Mouse (Mus musculus) intestine, embryonic 16.5 days (tissue): ENCODE results near the gene Abhd17a. TPM values are rescaled to one million over a fixed set of nuclear protein-coding genes. Genes with fewer than 3 reads are reported as not detected.

Source experiments
- ATAC-seq: fragments of 200-750 bp; cut with Nextera tagmentation; 2 replicates; pipeline ENCODE4 v1.8.0; 2017; ENCODE audit warnings: moderate TSS enrichment, moderate library complexity
- H3K27ac ChIP-seq: fragments of 300-500 bp; sonication (generic); 2 replicates; pipeline ENCODE4 v1.5.1; 2014; ENCODE audit warnings: mild to moderate bottlenecking, low read length
- H3K27me3 ChIP-seq: fragments of 300-500 bp; sonication (generic); replicated peaks from 2 replicates; pipeline ENCODE4 v1.6.1; 2014; ENCODE audit warnings: low read length, control low read depth, mixed read lengths; ENCODE audit not compliant: control insufficient read depth, insufficient read depth
- H3K36me3 ChIP-seq: fragments of 300-500 bp; sonication (generic); 2 replicates; pipeline ENCODE4 v1.6.1; 2014; ENCODE audit warnings: low read length, control low read depth; ENCODE audit not compliant: control insufficient read depth, insufficient read depth
- H3K4me1 ChIP-seq: fragments of 300-500 bp; sonication (generic); 2 replicates; pipeline ENCODE4 v1.6.1; 2014; ENCODE audit warnings: low read length, control low read depth, mixed read lengths; ENCODE audit not compliant: control insufficient read depth, insufficient read depth
- H3K4me2 ChIP-seq: fragments of 300-500 bp; sonication (generic); 2 replicates; pipeline ENCODE4 v1.6.1; 2014; ENCODE audit warnings: low read depth, low read length, control low read depth
- H3K4me3 ChIP-seq: fragments of 300-500 bp; sonication (generic); 2 replicates; pipeline ENCODE4 v1.5.1; 2014; ENCODE audit warnings: mild to moderate bottlenecking, low read length
- H3K9ac ChIP-seq: fragments of 300-500 bp; sonication (generic); 2 replicates; pipeline ENCODE4 v1.6.1; 2014; ENCODE audit warnings: low read depth, low read length
- H3K9me3 ChIP-seq: fragments of 300-500 bp; sonication (generic); 2 replicates; pipeline ENCODE4 v1.6.1; 2016; ENCODE audit warnings: low read length, control low read depth; ENCODE audit not compliant: control insufficient read depth
- WGBS: fragments of 180-500 bp; shearing (Covaris S2); extraction: QIAGEN DNeasy Blood & Tissue Kit; methylation state at CpG from one replicate; pipeline ENCODE4 v1.1.7; 2014; 5-methylcytosine and 5-hydroxymethylcytosine counted together
- polyA plus RNA-seq: library from polyadenylated mRNA; unstranded; fragments of >200 nt; fragmentation: Nextera tagmentation; extraction: Ambion mirVana; gene quantifications from 2 replicates; pipeline ENCODE4 v1.2.1, GENCODE M21; 2015

The Abhd17a gene
- polyA plus RNA-seq, 1 experiment from 2014 or later: 63.1 TPM

GRCm38 (mm10) chr10:80545590-80545989 lies 44.6 kb downstream of the Abhd17a start:
- no peaks in the 10 kb centered on the region for H3K27me3 ChIP-seq
- no peaks in the 10 kb centered on the region for H3K9me3 ChIP-seq
- 88% methylated on average over 8 of the region's 8 CpGs for WGBS
- no peak overlapping the region for H3K4me3 ChIP-seq
- no peaks in the 10 kb centered on the region for H3K4me1 ChIP-seq
- H3K9ac ChIP-seq: no peak overlapping the region
- H3K36me3 ChIP-seq: peaks cover 36% of the 10 kb centered on the region; the same call in 1 of the 2 replicates
- H3K27ac ChIP-seq: no peak overlapping the region
- H3K4me2 ChIP-seq: no peak overlapping the region
- ATAC-seq: no peak

GRCm38 (mm10) chr10:80543873-80544272 lies 46.3 kb downstream of the Abhd17a start:
- WGBS: 94% methylated on average over 14 of the region's 14 CpGs
- H3K4me3 ChIP-seq: no peak overlapping the region
- H3K9me3 ChIP-seq: no peaks in the 10 kb centered on the region
- no peak overlapping the region for H3K4me2 ChIP-seq
- no peak for ATAC-seq
- no peak overlapping the region for H3K27ac ChIP-seq
- no peak overlapping the region for H3K9ac ChIP-seq
- peaks cover 2% of the 10 kb centered on the region; the same call in 1 of the 2 replicates for H3K4me1 ChIP-seq
- H3K36me3 ChIP-seq: peaks cover 30% of the 10 kb centered on the region; the same call in 1 of the 2 replicates
- no peaks in the 10 kb centered on the region for H3K27me3 ChIP-seq

GRCm38 (mm10) chr10:80539493-80539892 lies 50.6 kb downstream of the Abhd17a start:
- H3K9me3 ChIP-seq: no peaks in the 10 kb centered on the region
- no peak overlapping the region for H3K27ac ChIP-seq
- 43% methylated on average over 5 of the region's 5 CpGs for WGBS
- H3K4me1 ChIP-seq: peaks cover 14% of the 10 kb centered on the region
- 0 out of 2 replicates have a peak overlapping the region, but pooled peaks have one; percentile 49 for H3K4me2 ChIP-seq
- ATAC-seq: peak; percentile 3; the same call in 1 of the 2 replicates
- H3K27me3 ChIP-seq: peaks cover 18% of the 10 kb centered on the region
- no peak overlapping the region for H3K4me3 ChIP-seq
- peaks cover 14% of the 10 kb centered on the region; the same call in 1 of the 2 replicates for H3K36me3 ChIP-seq
- H3K9ac ChIP-seq: no peak overlapping the region

DNA sequence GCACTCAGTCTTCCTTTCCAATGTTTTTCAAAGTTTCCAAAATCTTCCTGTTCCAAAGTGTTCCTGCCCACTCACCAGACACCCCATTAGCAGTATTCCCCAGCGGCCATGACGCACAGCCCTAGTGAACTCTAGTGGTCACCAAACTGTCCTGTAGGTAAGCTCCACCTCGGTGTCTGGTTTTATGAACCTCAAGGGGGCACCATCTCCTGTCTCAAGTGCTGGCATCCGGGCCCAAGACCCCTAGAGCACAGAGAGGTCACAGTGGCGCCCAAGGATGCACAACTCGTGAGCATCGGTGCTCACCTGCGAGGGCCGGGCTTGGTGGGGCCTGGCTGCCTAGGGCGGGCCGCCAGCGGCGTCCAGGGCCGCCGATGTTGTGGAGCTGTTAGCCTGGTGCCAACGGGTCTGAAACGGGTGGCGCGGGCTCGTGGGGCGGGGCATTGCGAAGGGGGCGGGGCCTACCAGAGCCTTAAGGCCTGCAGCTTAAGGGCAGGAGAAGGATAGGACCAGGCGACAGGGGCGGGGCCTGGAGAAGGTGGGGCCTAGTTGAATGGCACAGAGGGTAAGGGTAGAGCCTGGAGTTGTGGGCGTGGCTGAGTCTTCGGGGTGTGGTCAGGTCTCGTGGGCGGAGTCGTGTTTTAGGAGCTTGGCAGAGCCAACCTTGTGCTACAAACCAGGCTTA lies 51.3 kb downstream of the Abhd17a start, which contains the start of gene Atp8b3:
TSS of gene Atp8b3 (minus strand) at position 415 of the 685 bp plus-strand sequence.
- 4% methylated on average over 30 of the region's 30 CpGs for WGBS

GRCm38 (mm10) chr10:80538180-80538579 lies 52.0 kb downstream of the Abhd17a start:
- H3K27me3 ChIP-seq: peaks cover 18% of the 10 kb centered on the region
- WGBS: 57% methylated on average over 5 of the region's 5 CpGs
- no peak overlapping the region for H3K9ac ChIP-seq

More for the DNA sequence above, 51.3 kb downstream of the Abhd17a start, which contains the start of gene Atp8b3:
- peak within 1 kb of the TSS; percentile 29 for H3K4me3 ChIP-seq
- peaks cover 13% of the 10 kb centered on the region; the same call in 1 of the 2 replicates for H3K36me3 ChIP-seq
- H3K9ac ChIP-seq: no peak within 1 kb of the TSS; the same call in 1 of the 2 replicates
- H3K4me1 ChIP-seq: peaks cover 14% of the 10 kb centered on the region
- H3K4me2 ChIP-seq: peak within 1 kb of the TSS; percentile 49
- ATAC-seq: peak; percentile 91
- H3K27ac ChIP-seq: no peak within 1 kb of the TSS
- H3K27me3 ChIP-seq: peaks cover 18% of the 10 kb centered on the region
- H3K9me3 ChIP-seq: no peaks in the 10 kb centered on the region

GRCm38 (mm10) chr10:80535711-80536110 lies 54.4 kb downstream of the Abhd17a start:
- Histone ChIP-seq H3K9me3 (no peaks in the 10 kb centered on the region), H3K27me3 (peaks cover 18% of the 10 kb centered on the region), H3K9ac (0 out of 2 replicates have a peak overlapping the region, but pooled peaks have one; percentile 37), H3K27ac (no peak overlapping the region), H3K4me3 (no peak overlapping the region; the same call in 1 of the 2 replicates), H3K4me1 (peaks cover 14% of the 10 kb centered on the region), H3K36me3 (no peaks in the 10 kb centered on the region), H3K4me2 (peak overlapping the region; percentile 37; the same call in 1 of the 2 replicates)
- WGBS: 12% methylated on average over 13 of the region's 13 CpGs
- no peak for ATAC-seq

More at GRCm38 (mm10) chr10:80538180-80538579, 52.0 kb downstream of the Abhd17a start:
- Histone ChIP-seq H3K9me3 (no peaks in the 10 kb centered on the region), H3K4me2 (no peak overlapping the region), H3K4me3 (no peak overlapping the region), H3K27ac (no peak overlapping the region), H3K36me3 (peaks cover 8% of the 10 kb centered on the region; the same call in 1 of the 2 replicates), H3K4me1 (peaks cover 14% of the 10 kb centered on the region)
- ATAC-seq: no peak

- Histone ChIP-seq H3K36me3 (no peaks in the 10 kb centered on the region), H3K27ac (no peak overlapping the region), H3K9me3 (no peaks in the 10 kb centered on the region), H3K27me3 (peaks cover 18% of the 10 kb centered on the region), H3K4me3 (peak overlapping the region; percentile 21; the same call in 1 of the 2 replicates), H3K4me1 (peaks cover 14% of the 10 kb centered on the region), H3K9ac (no peak overlapping the region; the same call in 1 of the 2 replicates), H3K4me2 (peak overlapping the region; percentile 37; the same call in 1 of the 2 replicates)
- 7% methylated on average over 14 of the region's 14 CpGs for WGBS
- no peak for ATAC-seq
Observed at GRCm38 (mm10) chr10:80535071-80535470, 55.1 kb downstream of the Abhd17a start.

DNA sequence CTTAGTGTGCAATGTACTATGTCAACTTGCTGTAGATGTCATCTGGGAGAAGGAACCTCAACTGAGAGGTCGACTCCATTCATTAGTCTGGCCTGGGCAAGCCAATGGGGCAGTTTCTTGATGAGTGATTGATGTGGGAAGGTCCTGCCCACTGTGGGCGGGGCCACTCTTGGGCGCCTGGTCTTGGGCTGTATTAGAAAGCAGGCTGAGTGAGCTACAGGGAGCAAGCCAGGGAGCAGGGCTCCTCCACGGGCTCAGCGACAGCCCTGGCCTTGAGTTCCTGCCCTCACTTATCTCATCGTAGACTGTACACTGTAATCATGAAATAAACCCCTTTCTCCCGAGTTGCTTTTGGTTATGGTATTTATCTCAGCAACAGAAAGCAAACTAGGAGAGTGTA lies 56.4 kb downstream of the Abhd17a start:
- Histone ChIP-seq H3K4me3 (no peak overlapping the region), H3K27me3 (peaks cover 18% of the 10 kb centered on the region), H3K4me1 (peaks cover 10% of the 10 kb centered on the region), H3K9ac (no peak overlapping the region), H3K27ac (no peak overlapping the region), H3K4me2 (no peak overlapping the region), H3K36me3 (no peaks in the 10 kb centered on the region), H3K9me3 (no peaks in the 10 kb centered on the region)
- WGBS: 13% methylated on average over 7 of the region's 7 CpGs
- peak; percentile 65 for ATAC-seq
